Mouse (Mus musculus): ENCODE measurements around the gene Bmp6.

Bmp6 gene

DNA sequence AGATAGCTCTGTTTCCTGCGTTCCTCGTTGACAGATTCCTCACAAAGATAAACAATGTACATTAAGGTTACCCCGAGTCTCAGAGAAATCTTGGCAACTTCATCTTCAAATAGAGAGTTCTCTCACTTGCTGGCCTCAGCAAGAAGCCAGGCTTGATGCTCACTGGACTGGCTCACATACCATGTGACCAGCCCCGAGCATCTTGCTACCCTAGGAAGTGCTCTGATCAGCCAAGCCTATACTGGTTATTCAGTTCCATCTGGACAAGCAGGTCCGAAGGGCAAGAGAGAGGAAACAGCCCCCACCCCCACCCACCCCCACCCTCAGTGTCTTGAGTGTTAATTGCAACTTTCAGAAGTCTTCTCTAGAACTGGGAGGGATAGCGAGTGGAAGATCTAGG, 141.9 kb downstream of the Bmp6 start:
- in situ Hi-C loops (cut with MboI; ENCODE audit: low pct_unique_long_range_greater_than_20kb in 1 of 2, low sequenced_read_pairs in 2 of 2, unreplicated experiment in 1 of 2), result no loop called here

DNA sequence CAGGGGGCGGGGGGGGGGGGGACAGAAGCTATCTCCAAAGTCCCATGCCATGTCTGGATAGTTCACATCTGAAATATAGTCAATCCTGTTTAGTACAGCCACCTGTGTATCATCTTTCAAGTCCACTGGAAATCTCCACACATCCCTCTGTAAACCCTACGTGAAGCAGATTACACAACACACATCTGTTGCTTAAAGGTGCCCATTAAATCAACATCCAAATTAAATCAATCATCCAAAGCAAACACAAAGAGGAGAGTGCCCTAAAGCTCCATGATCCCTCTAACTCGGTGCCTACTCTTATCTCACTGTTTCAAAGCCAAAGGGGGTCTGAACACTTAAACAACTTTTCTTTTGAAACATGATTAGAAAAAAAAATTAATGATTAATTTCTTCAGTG, 151.8 kb downstream of the Bmp6 start:
- in situ Hi-C loops (cut with MboI; ENCODE audit: low pct_unique_long_range_greater_than_20kb in 1 of 2, low sequenced_read_pairs in 2 of 2, unreplicated experiment in 1 of 2), result no loop called here

DNA sequence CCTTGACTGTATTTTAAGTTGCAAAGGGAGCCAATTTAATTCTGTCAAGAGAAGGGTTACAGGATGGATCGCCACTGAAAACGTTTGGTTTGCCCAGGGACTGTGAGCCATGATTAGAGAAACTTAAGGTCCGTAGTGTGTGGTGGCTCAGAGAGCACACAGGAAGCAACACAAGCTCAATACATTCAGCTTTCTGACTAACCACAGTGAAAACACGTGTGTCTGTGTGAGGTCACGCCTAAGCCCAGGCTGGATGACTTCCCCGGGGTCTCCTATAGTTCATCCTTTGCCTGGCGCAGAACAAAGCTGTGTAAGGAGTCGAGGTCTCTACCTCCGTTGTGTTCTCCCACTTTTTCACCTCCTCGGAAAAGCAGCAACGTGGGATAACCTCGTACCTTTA, 156.4 kb downstream of the Bmp6 start:
- in situ Hi-C loops (cut with MboI; ENCODE audit: low pct_unique_long_range_greater_than_20kb in 1 of 2, low sequenced_read_pairs in 2 of 2, unreplicated experiment in 1 of 2), result no loop called here

DNA sequence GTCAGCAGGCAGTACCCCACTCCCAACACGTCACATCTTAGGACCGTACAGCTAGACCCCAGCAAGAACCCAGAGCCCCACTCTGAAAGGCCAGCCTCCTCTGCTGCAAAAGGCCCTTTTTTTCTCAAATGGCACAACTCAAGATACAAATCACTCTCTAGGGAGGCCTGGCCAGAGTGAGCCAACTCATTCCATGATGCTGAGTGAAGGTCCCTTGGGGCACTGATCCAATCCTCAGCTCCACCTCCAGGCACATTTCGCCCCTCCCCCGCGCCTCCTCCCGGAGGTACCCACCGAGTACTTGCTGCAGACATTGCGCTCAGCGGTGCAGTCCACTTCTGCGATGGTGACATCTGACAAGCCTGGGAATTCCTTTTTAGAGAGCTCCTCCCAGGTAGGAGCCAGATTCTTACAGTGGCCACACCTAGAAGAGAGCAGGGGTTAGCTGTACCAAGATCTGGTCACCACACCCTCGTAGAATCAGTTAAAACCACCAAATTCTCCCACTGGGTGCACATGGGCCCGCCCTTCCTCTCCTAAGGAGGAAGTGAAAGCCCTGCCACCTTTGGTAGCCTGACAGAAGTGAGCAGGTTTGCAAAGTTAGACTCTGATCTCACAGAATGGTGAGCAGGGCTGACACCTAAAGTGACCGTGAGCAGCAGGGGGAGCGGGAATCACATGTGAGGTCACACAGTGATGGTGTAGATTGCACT, 158.4 kb downstream of the Bmp6 start:
- in situ Hi-C loops (cut with MboI; ENCODE audit: low pct_unique_long_range_greater_than_20kb in 1 of 2, low sequenced_read_pairs in 2 of 2, unreplicated experiment in 1 of 2), result no loop called here

DNA sequence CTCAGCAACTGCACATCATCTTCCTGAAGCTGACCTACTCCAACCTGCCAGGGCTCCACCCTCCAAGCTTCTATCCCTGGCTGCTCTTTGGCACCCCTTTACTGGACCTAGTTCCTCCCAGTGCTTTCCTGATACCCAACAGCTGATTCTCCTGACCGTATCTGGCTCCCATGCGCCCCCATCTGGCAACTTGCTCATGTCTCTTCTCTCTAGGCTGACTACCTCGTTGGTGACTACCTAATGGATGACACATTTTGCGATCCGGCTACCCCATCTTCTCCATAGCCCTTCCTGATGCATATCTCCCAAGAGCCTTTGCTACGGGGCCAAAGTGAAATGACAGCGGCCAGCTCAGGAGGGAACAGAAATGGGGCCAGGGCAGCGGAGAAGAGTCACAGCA, 161.4 kb downstream of the Bmp6 start:
- in situ Hi-C loops (cut with MboI; ENCODE audit: low pct_unique_long_range_greater_than_20kb in 1 of 2, low sequenced_read_pairs in 2 of 2, unreplicated experiment in 1 of 2), result no loop called here

DNA sequence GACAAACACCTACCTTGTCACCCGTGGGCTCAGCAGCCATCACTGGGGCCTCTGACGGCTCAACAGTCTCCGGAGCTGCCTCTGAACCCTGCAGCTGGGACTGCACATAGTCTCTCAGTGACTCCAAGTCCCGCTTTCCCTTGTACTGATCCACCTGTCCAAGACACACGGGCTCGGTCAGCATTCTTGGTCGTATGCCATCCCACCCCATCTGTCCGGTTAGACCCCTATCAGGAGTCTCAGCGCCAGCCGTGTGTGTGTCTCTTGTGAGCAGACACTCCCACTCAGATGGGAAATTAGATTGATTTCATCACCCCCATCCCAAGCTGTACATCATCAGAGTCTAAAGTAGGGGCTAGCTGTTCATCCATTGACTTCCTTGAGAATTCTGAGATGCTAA, 162.0 kb downstream of the Bmp6 start:
- in situ Hi-C loops (cut with MboI; ENCODE audit: low pct_unique_long_range_greater_than_20kb in 1 of 2, low sequenced_read_pairs in 2 of 2, unreplicated experiment in 1 of 2), result no loop called here

DNA sequence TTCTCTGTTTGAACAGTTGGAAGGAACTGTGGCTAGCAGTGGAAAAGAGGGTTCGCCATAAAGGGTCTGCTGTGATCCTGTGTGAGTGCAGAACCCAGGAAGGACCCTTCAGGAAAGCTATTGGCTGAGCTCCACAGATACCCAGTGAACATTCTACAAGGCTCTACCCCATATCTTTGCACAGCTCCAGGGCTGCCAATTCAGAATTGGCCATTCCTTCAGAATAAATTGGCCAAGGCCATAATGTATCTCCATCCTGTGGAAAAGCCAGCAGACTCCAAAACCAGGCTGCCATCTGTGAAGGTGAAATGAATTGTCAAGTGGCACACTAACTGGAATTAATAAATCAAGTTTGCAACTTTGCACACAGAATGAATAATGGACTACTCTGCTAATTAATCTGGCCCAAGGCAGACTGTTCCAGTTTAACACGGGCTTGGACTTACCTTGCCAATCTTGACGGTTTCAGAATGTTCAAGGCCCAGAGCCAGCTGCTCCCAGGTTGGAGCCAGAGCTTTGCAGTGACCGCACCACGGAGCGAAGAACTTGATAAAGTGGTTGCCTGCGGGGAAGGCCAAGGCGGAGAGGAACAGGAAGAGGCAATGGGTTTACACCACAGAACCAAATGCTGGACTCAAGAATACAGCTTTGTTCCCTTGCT, 164.9 kb downstream of the Bmp6 start:
- in situ Hi-C loops (cut with MboI; ENCODE audit: low pct_unique_long_range_greater_than_20kb in 1 of 2, low sequenced_read_pairs in 2 of 2, unreplicated experiment in 1 of 2), result no loop called here

DNA sequence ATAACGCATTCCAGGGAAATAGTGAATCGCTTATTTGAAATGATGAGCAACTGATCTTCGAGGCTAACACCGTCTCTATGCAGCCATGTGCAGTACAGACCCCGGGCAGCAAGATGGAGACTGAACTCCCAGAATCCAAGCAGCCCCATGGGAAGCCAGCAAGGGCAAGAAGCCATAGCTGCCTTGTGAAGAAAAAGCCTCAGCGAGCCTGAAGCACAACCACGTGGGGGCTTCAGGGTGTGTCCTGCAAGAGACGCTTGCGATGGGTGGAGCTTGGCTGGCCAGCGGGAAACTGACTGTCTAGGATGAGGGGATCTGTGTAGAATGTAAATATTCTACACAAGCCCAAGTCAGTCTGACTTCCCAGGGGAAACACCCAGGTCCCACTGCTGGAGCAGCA, 167.1 kb downstream of the Bmp6 start:
- in situ Hi-C loops (cut with MboI; ENCODE audit: low pct_unique_long_range_greater_than_20kb in 1 of 2, low sequenced_read_pairs in 2 of 2, unreplicated experiment in 1 of 2), result no loop called here

DNA sequence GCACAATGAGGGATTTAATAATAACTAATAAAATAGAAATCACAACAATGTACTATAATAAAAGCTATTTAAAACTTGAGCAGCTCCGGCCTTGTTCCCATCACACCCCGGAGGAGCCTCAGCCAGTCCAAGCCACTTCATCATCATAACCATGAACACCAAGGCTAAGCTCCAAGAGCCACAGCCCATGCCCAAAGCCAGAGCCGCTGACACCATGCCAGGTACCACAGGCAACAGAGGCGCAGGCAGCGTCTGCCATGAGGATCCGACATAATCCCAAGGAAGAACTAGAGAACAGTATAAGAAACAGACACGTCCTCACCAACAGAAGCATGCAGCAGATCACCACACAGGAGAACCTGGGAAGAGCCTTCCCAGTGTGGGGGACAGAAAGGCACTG, 169.0 kb downstream of the Bmp6 start:
- in situ Hi-C loops (cut with MboI; ENCODE audit: low pct_unique_long_range_greater_than_20kb in 1 of 2, low sequenced_read_pairs in 2 of 2, unreplicated experiment in 1 of 2), result no loop called here

DNA sequence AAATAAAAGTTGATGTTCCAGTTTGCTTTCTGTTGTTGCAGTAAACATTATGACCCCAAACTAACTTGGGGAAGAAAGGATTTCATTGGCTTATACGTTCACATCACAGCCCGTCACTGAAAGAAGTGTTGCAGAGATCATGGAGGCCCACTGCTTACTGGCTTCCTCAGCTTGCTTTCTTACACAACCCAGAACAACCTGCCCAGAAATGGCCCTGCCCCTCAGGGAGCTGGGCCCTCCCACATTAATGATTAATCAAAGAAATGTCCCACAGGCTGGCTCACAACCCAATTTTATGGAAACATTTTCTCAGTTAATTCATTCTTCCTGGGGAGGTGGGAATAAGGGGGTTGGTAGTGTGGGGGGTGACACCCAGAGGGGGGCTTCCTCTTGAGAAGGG, 170.5 kb downstream of the Bmp6 start:
- in situ Hi-C loops (cut with MboI; ENCODE audit: low pct_unique_long_range_greater_than_20kb in 1 of 2, low sequenced_read_pairs in 2 of 2, unreplicated experiment in 1 of 2), result no loop called here

DNA sequence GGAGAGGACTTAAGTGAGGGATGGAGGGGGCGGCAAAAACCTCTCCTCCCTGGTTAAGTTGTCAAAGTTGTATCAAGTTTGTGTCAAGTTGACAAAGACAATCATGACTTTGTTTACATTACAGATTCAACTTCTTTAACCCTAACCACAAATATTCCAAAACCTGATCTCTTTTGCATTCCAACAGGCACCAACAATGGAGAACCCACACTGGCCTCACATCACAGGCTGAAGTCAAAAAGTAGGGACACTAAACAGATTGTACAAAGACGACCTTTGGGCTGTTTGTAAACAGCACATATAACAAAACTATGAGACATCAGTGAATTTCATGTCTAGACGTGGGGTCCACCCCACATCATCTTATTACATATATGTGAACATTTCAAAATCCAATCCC, 170.9 kb downstream of the Bmp6 start:
- in situ Hi-C loops (cut with MboI; ENCODE audit: low pct_unique_long_range_greater_than_20kb in 1 of 2, low sequenced_read_pairs in 2 of 2, unreplicated experiment in 1 of 2), result no loop called here

DNA sequence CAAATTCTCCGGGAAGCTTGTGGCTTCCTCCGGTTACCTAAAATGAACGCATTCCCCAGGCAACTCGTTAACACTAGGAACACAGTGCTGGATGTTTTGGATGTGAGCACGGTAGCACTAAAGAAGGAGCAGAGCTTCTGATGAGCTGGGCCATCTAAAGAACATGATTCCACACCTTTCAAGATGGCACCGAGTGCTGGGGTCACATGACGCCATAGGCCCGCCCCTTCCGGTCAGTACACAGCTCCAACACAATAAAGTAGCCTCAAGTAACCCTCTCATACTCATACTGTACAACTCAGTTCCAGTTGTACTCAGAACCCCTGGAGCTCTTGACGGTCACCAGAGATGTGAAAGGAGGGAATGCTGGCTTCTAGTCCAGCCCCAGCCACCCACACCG, 171.7 kb downstream of the Bmp6 start:
- in situ Hi-C loops (cut with MboI; ENCODE audit: low pct_unique_long_range_greater_than_20kb in 1 of 2, low sequenced_read_pairs in 2 of 2, unreplicated experiment in 1 of 2), result no loop called here

DNA sequence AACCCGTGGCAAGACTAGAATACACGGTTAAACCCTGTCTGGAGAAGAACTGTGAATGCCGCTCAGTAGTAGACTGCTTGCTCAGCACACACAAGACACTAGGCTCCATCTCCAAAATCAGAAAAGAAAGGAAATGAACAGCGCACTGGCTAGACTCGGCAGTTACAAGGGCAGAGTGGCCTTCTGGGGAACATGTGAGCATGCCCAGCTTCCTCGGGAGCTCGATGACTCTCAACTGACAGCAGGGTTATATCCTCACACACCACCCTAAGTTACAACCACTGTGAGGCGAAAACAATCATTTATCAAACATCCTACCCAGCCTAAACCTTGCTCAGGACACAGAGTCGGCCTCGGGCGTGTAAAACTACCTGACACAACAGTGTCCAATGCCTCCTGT, 175.4 kb downstream of the Bmp6 start:
- in situ Hi-C loops (cut with MboI; ENCODE audit: low pct_unique_long_range_greater_than_20kb in 1 of 2, low sequenced_read_pairs in 2 of 2, unreplicated experiment in 1 of 2), result no loop called here

DNA sequence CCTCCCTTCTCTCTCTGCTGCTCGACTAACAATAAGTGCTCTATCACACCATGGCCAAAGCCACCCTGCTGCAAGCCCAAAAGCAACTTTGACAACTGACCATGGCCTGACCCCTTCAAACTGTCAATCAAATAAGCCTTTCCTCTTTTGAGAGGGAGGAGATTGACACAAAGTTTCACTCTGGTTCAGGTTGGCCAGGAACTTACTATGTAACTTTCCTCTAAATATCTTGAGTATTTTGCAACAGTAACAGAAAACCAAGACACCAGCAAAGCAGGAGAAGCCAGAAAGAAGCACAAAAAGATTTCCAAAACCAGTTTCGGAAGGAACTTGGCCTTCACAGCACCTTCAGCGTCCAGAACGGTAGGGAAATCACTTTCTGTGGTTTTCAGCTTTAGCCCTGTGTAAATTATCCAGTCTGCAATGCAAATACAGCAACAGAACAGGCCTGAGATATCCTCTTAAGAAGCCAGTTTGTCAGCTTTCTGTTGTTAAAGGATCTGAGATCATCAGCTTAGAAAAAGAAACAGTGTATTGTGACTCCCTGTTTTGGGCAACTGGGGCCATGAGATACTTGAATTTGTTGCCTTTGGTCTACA, 177.2 kb downstream of the Bmp6 start:
- in situ Hi-C loops (cut with MboI; ENCODE audit: low pct_unique_long_range_greater_than_20kb in 1 of 2, low sequenced_read_pairs in 2 of 2, unreplicated experiment in 1 of 2), result no loop called here

DNA sequence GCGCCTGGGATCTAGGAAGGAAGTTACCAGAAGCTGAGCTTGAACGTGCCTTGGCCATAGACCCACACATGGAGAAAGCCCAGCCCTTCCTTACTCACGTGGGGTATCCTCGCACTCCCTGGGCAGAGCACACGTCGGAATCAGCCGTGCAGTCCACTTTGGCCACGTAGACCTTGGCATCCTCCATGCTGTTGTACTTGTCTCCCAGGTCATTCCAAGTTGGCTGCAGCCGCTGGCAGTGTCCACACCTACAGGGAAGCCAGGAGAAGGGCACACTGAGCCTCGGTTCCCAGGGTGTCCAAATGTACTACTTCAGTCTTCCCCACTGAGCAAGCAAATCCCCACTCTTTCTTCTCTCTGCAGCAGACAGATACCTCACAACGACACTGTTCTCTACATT, 178.3 kb downstream of the Bmp6 start:
- in situ Hi-C loops (cut with MboI; ENCODE audit: low pct_unique_long_range_greater_than_20kb in 1 of 2, low sequenced_read_pairs in 2 of 2, unreplicated experiment in 1 of 2), result no loop called here

DNA sequence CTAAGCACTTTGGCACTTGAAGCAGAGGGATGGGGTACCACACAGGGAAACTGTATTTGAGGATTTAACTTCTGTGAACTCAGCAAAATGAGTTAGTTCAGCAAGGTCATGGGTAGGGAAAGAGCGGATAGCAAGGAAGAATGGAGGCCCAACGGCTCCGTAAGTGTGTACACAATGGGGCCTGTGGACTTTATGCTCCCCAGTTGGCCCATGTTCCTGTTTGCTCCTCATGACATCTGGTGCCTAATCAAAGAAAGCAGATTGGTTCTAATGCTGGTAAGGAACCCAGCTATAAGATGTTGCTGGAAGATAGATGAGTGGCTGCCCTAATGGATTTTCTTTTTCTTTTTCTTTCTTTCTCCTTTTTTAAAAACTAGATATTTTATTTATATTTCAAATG, 180.4 kb downstream of the Bmp6 start:
- in situ Hi-C loops (cut with MboI; ENCODE audit: low pct_unique_long_range_greater_than_20kb in 1 of 2, low sequenced_read_pairs in 2 of 2, unreplicated experiment in 1 of 2), result no loop called here

DNA sequence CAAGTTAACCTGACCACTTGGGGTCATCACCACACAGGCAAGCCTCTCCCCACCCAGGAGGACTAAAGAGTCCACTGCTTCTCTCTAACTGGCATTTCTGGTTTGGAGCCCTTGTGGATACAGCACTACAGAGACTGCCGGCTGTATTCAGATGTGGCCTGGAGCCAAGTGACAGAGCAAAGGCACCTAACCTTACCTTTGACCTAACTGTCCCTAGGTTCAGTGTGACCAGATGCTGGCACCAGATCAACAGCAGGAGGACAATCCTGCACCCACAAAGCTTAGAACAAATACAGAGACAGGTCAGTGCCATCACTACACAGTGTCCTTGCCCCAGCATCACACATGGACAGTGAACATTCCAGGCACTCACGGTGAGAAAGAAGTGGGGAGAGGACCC, 181.2 kb downstream of the Bmp6 start:
- in situ Hi-C loops (cut with MboI; ENCODE audit: low pct_unique_long_range_greater_than_20kb in 1 of 2, low sequenced_read_pairs in 2 of 2, unreplicated experiment in 1 of 2), result no loop called here

DNA sequence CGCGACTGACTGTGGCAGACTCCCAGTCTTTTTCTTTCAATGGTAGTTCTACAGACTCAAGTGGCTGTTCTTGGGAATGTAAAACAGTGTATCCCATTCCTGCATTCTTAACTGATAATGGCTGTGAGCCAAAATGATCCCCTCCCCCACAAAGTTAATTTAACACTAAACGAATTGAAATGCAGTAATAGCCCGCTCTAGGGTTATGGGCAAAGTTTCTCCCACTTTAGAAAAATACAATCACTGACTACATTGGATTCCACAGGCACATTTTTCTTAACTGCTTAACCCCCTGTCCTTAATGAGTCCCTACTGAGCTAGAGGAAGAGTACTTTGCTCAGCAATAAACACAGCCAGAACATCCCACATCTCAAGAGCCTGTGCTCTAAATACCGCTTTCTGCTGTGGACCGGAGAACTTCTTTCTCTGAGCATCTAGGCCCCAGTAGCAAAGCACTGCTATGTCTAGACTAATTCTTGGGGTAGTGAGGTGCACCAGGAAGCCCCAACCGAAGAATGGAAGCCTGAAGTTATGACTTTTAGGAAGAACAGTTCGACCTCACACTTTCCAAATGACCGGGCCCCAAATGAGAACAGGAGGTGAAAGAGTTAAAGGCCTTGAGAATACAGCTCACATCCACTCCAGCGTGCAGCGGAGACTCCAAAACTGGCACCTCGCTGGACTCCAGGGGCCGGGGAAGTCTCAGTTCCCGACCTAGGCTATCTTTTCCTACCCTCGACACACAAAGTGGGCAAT, 182.3 kb downstream of the Bmp6 start:
- in situ Hi-C loops (cut with MboI; ENCODE audit: low pct_unique_long_range_greater_than_20kb in 1 of 2, low sequenced_read_pairs in 2 of 2, unreplicated experiment in 1 of 2), result no loop called here

DNA sequence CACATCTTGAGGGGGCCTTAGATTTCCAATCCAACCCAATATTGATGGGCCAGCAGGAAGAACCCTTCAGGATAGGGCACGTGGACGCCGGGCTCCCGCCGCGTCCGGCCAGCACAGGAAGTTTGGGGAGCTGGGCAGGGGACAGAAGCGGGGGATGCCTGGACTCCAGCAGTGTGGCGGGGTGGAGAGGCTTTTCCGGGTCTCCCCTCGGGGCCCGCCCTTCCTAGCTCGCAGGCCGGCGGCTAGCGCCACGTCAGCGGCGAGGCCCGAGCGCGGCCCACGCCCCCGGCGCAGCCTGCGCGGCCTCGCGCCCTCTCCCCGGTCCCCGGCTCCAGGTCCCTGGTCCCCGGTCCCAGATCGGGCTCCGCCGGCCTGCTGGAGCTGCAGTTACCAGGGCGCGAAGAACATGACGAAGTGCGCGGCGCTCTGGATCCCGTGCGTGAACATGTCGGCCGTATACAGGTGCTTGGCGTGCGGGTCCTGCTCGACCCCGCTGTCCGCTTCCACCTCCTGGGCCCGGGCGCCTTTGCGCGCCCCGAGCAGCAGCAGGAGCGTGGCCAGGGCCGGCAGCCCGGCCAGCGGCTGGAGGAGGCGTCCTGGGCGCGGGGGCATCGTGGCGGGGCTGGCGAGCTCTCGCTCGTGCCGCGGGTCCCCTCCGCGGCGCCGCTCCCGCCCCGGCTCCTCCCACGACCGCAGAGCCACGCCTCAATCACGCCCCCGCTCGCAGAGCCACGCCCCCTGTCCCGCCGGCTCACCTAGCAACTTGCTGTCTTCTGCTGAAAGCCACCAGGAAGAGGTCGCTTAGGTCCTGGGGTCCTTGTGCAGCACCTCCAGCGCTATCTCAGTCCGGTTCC, 183.1 kb downstream of the Bmp6 start:
- in situ Hi-C loops (cut with MboI; ENCODE audit: low pct_unique_long_range_greater_than_20kb in 1 of 2, low sequenced_read_pairs in 2 of 2, unreplicated experiment in 1 of 2), result no loop called here
